Mouse (Mus musculus) hindbrain, embryonic 11.5 days (tissue): ENCODE measurements at regions not wholly inside any gene's neighbourhood (a gene's known extent, or its start where the extent isn't known, plus 50 kb on each side); places are given as distances from the start of the nearest gene placed in this dataset.
A peak's percentile ranks its signal among the peaks of the same experiment; 100 is the strongest.

Source experiments
- ATAC-seq: fragments of 200-750 bp; cut with Nextera tagmentation; 2 replicates; pipeline ENCODE4 v1.8.0; 2017; ENCODE audit warnings: mild to moderate bottlenecking, moderate TSS enrichment, moderate library complexity; ENCODE audit not compliant: low FRiP score
- DNase-seq: peaks from one replicate; pipeline ENCODE4 v3.0.0-alpha.2; 2015; ENCODE audit warnings: low spot score
- H3K27ac ChIP-seq: fragments of 300-500 bp; sonication (generic); 2 replicates; pipeline ENCODE4 v1.5.1; 2014; ENCODE audit warnings: mild to moderate bottlenecking, low read depth, low read length
- H3K27me3 ChIP-seq: fragments of 300-500 bp; sonication (generic); 2 replicates; pipeline ENCODE4 v1.6.1; 2014; ENCODE audit warnings: mild to moderate bottlenecking, low read length, moderate library complexity, mixed read lengths; ENCODE audit not compliant: control insufficient read depth, insufficient read depth
- H3K36me3 ChIP-seq: fragments of 300-500 bp; sonication (generic); 2 replicates; pipeline ENCODE4 v1.6.1; 2014; ENCODE audit warnings: mild to moderate bottlenecking, low read length, moderate library complexity, mixed read lengths; ENCODE audit not compliant: control insufficient read depth, insufficient read depth
- H3K4me1 ChIP-seq: fragments of 300-500 bp; sonication (generic); replicated peaks from 2 replicates; pipeline ENCODE4 v1.6.1; 2014; ENCODE audit warnings: low read length, mixed read lengths; ENCODE audit not compliant: control insufficient read depth, insufficient read depth
- H3K4me2 ChIP-seq: fragments of 300-500 bp; sonication (generic); replicated peaks from 2 replicates; pipeline ENCODE4 v1.6.1; 2014; ENCODE audit warnings: mild to moderate bottlenecking, low read depth, low read length
- H3K4me3 ChIP-seq: fragments of 300-500 bp; sonication (generic); 2 replicates; pipeline ENCODE4 v1.5.1; 2014; ENCODE audit warnings: low read depth, low read length
- H3K9ac ChIP-seq: fragments of 300-500 bp; sonication (generic); 2 replicates; pipeline ENCODE4 v1.6.1; 2014; ENCODE audit warnings: low read depth, low read length
- H3K9me3 ChIP-seq: fragments of 300-500 bp; sonication (generic); 2 replicates; pipeline ENCODE4 v1.6.1; 2016; ENCODE audit warnings: low read length; ENCODE audit not compliant: control insufficient read depth
- WGBS: fragments of 180-500 bp; shearing (Covaris S2); extraction: QIAGEN DNeasy Blood & Tissue Kit; methylation state at CpG from one replicate; pipeline ENCODE4 v1.1.7; 2014; 5-methylcytosine and 5-hydroxymethylcytosine counted together

GRCm38 (mm10) chr3:121104571-121105407 is 66.7 kb downstream of the Rwdd3 start:
- no peaks in the 10 kb centered on the region for H3K36me3 ChIP-seq
- H3K27me3 ChIP-seq = no peaks in the 10 kb centered on the region
- peak overlapping the region; percentile 28 for H3K4me2 ChIP-seq
- no peak overlapping the region for H3K27ac ChIP-seq
- H3K4me1 ChIP-seq = no peaks in the 10 kb centered on the region
- H3K9me3 ChIP-seq = no peaks in the 10 kb centered on the region
- peak overlapping the region; percentile 10; the same call in 1 of the 2 replicates for H3K4me3 ChIP-seq
- ATAC-seq (peak; percentile 95), DNase-seq (peak; percentile 91)
- H3K9ac ChIP-seq = no peak overlapping the region
- 38% methylated on average over 20 of the region's 20 CpGs for WGBS

GRCm38 (mm10) chr3:121102871-121103270 is 68.6 kb downstream of the Rwdd3 start:
- DNase-seq (no peak), ATAC-seq (no peak)
- no peak overlapping the region for H3K27ac ChIP-seq

GRCm38 (mm10) chr3:121102120-121102519 is 69.4 kb downstream of the Rwdd3 start:
- H3K27me3 ChIP-seq = no peaks in the 10 kb centered on the region
- no peak overlapping the region for H3K4me3 ChIP-seq
- H3K4me2 ChIP-seq = no peak overlapping the region
- no peaks in the 10 kb centered on the region for H3K36me3 ChIP-seq
- no peak overlapping the region for H3K9ac ChIP-seq
- no peaks in the 10 kb centered on the region for H3K9me3 ChIP-seq
- no peak overlapping the region for H3K27ac ChIP-seq
- DNase-seq (no peak), ATAC-seq (no peak)
- no peaks in the 10 kb centered on the region for H3K4me1 ChIP-seq
- 94% methylated on average over 1 of the region's 1 CpGs for WGBS

More at GRCm38 (mm10) chr3:121102871-121103270, 68.6 kb downstream of the Rwdd3 start:
- Histone ChIP-seq H3K9me3 (no peaks in the 10 kb centered on the region), H3K27me3 (no peaks in the 10 kb centered on the region), H3K9ac (no peak overlapping the region), H3K4me3 (no peak overlapping the region), H3K4me2 (no peak overlapping the region), H3K36me3 (no peaks in the 10 kb centered on the region), H3K4me1 (no peaks in the 10 kb centered on the region)
- WGBS = 79% methylated on average over 11 of the region's 11 CpGs

GRCm38 (mm10) chr3:121100211-121100860 is 71.2 kb downstream of the Rwdd3 start:
- no peak overlapping the region for H3K27ac ChIP-seq
- no peak for ATAC-seq
- 77% methylated on average over 8 of the region's 8 CpGs for WGBS
- H3K4me3 ChIP-seq = no peak overlapping the region
- no peak overlapping the region for H3K4me2 ChIP-seq
- no peaks in the 10 kb centered on the region for H3K27me3 ChIP-seq
- no peak overlapping the region for H3K9ac ChIP-seq
- H3K4me1 ChIP-seq = no peaks in the 10 kb centered on the region
- H3K9me3 ChIP-seq = no peaks in the 10 kb centered on the region
- no peaks in the 10 kb centered on the region for H3K36me3 ChIP-seq
- DNase-seq = no peak

- H3K4me2 ChIP-seq = no peak overlapping the region
- DNase-seq (peak; percentile 67), ATAC-seq (peak; percentile 52; the same call in 1 of the 2 replicates)
- H3K27ac ChIP-seq = no peak overlapping the region
- no peak overlapping the region for H3K9ac ChIP-seq
- H3K4me1 ChIP-seq = no peaks in the 10 kb centered on the region
- H3K4me3 ChIP-seq = no peak overlapping the region
- WGBS = 61% methylated on average over 6 of the region's 6 CpGs
- H3K36me3 ChIP-seq = no peaks in the 10 kb centered on the region
- no peaks in the 10 kb centered on the region for H3K9me3 ChIP-seq
- no peaks in the 10 kb centered on the region for H3K27me3 ChIP-seq
Measured at GRCm38 (mm10) chr3:121093509-121093908, 78.0 kb downstream of the Rwdd3 start.

GRCm38 (mm10) chr3:121088724-121089123 is 82.8 kb downstream of the Rwdd3 start:
- no peak for DNase-seq
- 79% methylated on average over 5 of the region's 5 CpGs for WGBS

GRCm38 (mm10) chr3:121068676-121069075 is 102.8 kb downstream of the Rwdd3 start:
- DNase-seq (no peak), ATAC-seq (no peak)
- Histone ChIP-seq H3K36me3 (no peaks in the 10 kb centered on the region), H3K27me3 (no peaks in the 10 kb centered on the region), H3K9me3 (no peaks in the 10 kb centered on the region), H3K4me2 (no peak overlapping the region), H3K9ac (no peak overlapping the region), H3K27ac (no peak overlapping the region), H3K4me1 (no peaks in the 10 kb centered on the region), H3K4me3 (no peak overlapping the region)
- 85% methylated on average over 5 of the region's 5 CpGs for WGBS

More at GRCm38 (mm10) chr3:121088724-121089123, 82.8 kb downstream of the Rwdd3 start:
- no peak overlapping the region for H3K9ac ChIP-seq
- no peaks in the 10 kb centered on the region for H3K36me3 ChIP-seq
- no peaks in the 10 kb centered on the region for H3K9me3 ChIP-seq
- no peak overlapping the region for H3K4me2 ChIP-seq
- H3K4me3 ChIP-seq = no peak overlapping the region
- no peaks in the 10 kb centered on the region for H3K4me1 ChIP-seq
- no peak for ATAC-seq
- no peak overlapping the region for H3K27ac ChIP-seq
- no peaks in the 10 kb centered on the region for H3K27me3 ChIP-seq

- H3K9ac ChIP-seq = no peak overlapping the region
- H3K9me3 ChIP-seq = no peaks in the 10 kb centered on the region
- no peak overlapping the region for H3K4me2 ChIP-seq
- 74% methylated on average over 9 of the region's 9 CpGs for WGBS
- H3K4me1 ChIP-seq = no peaks in the 10 kb centered on the region
- ATAC-seq (no peak), DNase-seq (no peak)
- H3K27me3 ChIP-seq = no peaks in the 10 kb centered on the region
- no peak overlapping the region for H3K27ac ChIP-seq
- H3K36me3 ChIP-seq = no peaks in the 10 kb centered on the region
- H3K4me3 ChIP-seq = no peak overlapping the region
Measured at GRCm38 (mm10) chr3:121035904-121036549, 135.5 kb downstream of the Rwdd3 start.
